In genomic region chr7:98572223-98572868, GRCm38 (mm10) we compare ENCODE assay signal across 9 mouse cellular contexts.
DNase-seq lines count a peak whose midpoint lies in the region; ATAC-seq and TF ChIP-seq lines count a peak whose summit lies in the region.
"Had no signal": no experiment of that assay in that cellular context is flagged by ENCODE, and none has a peak within 500 bp of the region (broad histone marks: within the 10 kb centered on the region; RNA-seq: fewer than 3 reads in every experiment).

No protein-coding gene starts in this region.

- H3K4me3 ChIP-seq in liver, embryonic 11.5 days (ENCODE audit: low read depth, low read length), result no peak overlapping the region
- no peak overlapping the region for H3K4me3 ChIP-seq in small intestine, adult 2 months (ENCODE audit: low read depth, low read length)
- no peak overlapping the region for H3K4me3 ChIP-seq in forebrain, embryonic 15.5 days
- H3K4me3 ChIP-seq: midbrain, embryonic 12.5 days had no signal

- H3K36me3 ChIP-seq in liver, embryonic 11.5 days (ENCODE audit: control insufficient read depth, insufficient read depth, low read length), result no peaks in the 10 kb centered on the region
- H3K36me3 ChIP-seq in small intestine, adult 2 months (ENCODE audit: control insufficient read depth, insufficient read depth, low read length), result no peaks in the 10 kb centered on the region
- no peaks in the 10 kb centered on the region for H3K36me3 ChIP-seq in forebrain, embryonic 15.5 days
- H3K36me3 ChIP-seq: midbrain, embryonic 12.5 days had no signal

- DNase-seq in ovary, adult 18-20 months (ENCODE audit: low spot score), result peak; percentile 68
- DNase-seq in ovary, postnatal 10 days (ENCODE audit: low spot score), result no peak
- peak; percentile 68 to 76 for DNase-seq in heart, postnatal 14 days
- DNase-seq in liver, embryonic 11.5 days (ENCODE audit: low spot score), result peak; percentile 41
- no peak for DNase-seq in spleen, postnatal 10 days (ENCODE audit: low spot score in 2 of 2)

- H3K27me3 ChIP-seq in liver, embryonic 11.5 days (replicated peaks; ENCODE audit: control insufficient read depth, insufficient read depth, low read length), result no peaks in the 10 kb centered on the region
- no peaks in the 10 kb centered on the region for H3K27me3 ChIP-seq in small intestine, adult 2 months (ENCODE audit: control insufficient read depth, insufficient read depth, low read length)
- H3K27me3 ChIP-seq in forebrain, embryonic 15.5 days, result no peaks in the 10 kb centered on the region
- H3K27me3 ChIP-seq: midbrain, embryonic 12.5 days had no signal

- H3K4me2 ChIP-seq in liver, embryonic 11.5 days, result no peak overlapping the region
- H3K4me2 ChIP-seq in forebrain, embryonic 15.5 days (replicated peaks), result no peak overlapping the region
- H3K4me2 ChIP-seq: midbrain, embryonic 12.5 days had no signal

- TF ChIP-seq CTCF in small intestine, adult 2 months (IDR thresholded peaks at IDR 0.05; ENCODE audit: extremely low read depth, insufficient read length, insufficient replicate concordance, low read depth, low read length), result no peak

- no peak overlapping the region for H3K27ac ChIP-seq in liver, embryonic 11.5 days (ENCODE audit: low read depth, low read length)
- H3K27ac ChIP-seq in small intestine, adult 2 months (ENCODE audit: insufficient read depth, low read depth, low read length), result peak overlapping the region; percentile 83
- no peak overlapping the region for H3K27ac ChIP-seq in forebrain, embryonic 15.5 days (replicated peaks)
- H3K27ac ChIP-seq: midbrain, embryonic 12.5 days had no signal

- intact Hi-C loops in heart, postnatal 14 days (cut with DNase I), result no loop called here

- TF ChIP-seq POLR2A in small intestine, adult 2 months (IDR thresholded peaks at IDR 0.05; ENCODE audit: low read depth, low read length), result no peak

- no peaks in the 10 kb centered on the region for H3K9me3 ChIP-seq in liver, embryonic 11.5 days (ENCODE audit: control insufficient read depth, low read length)
- H3K9me3 ChIP-seq in forebrain, embryonic 15.5 days, result no peaks in the 10 kb centered on the region
- H3K9me3 ChIP-seq: midbrain, embryonic 12.5 days had no signal

- no peak overlapping the region for H3K9ac ChIP-seq in liver, embryonic 11.5 days (ENCODE audit: low read depth, low read length)
- H3K9ac ChIP-seq in forebrain, embryonic 15.5 days (replicated peaks), result no peak overlapping the region
- H3K9ac ChIP-seq: midbrain, embryonic 12.5 days had no signal

- ATAC-seq in liver, embryonic 11.5 days (replicated peaks; ENCODE audit: low FRiP score), result peak; percentile 18
- no peak for ATAC-seq in forebrain, embryonic 15.5 days (replicated peaks)
- ATAC-seq in megakaryocyte, adult 5-6 weeks (ENCODE audit: poor library complexity, severe bottlenecking), result no peak

- 32% methylated on average over 10 of the region's 10 CpGs for WGBS in liver, embryonic 11.5 days
- WGBS in small intestine, adult 2 months, result 63% methylated on average over 10 of the region's 10 CpGs
- WGBS in forebrain, embryonic 15.5 days, result 48% methylated on average over 10 of the region's 10 CpGs

- H3K4me1 ChIP-seq in liver, embryonic 11.5 days (replicated peaks; ENCODE audit: control insufficient read depth, insufficient read depth, low read length), result peaks cover 9% of the 10 kb centered on the region
- peaks cover 15% of the 10 kb centered on the region for H3K4me1 ChIP-seq in small intestine, adult 2 months (ENCODE audit: control insufficient read depth, insufficient read depth, insufficient read length, low read length)
- 0 out of 2 replicates have a peak, but pooled peaks cover 2% of the 10 kb centered on the region for H3K4me1 ChIP-seq in forebrain, embryonic 15.5 days

Comparison
In these comparisons a context has a peak if more than half of its experiments do, and no peak if none do; other contexts are left out.
1. DNase-seq: peak in ovary, adult 18-20 months (single experiment), heart, postnatal 14 days (2 of 2) and liver, embryonic 11.5 days (single experiment); none in ovary, postnatal 10 days (single experiment) and spleen, postnatal 10 days (0 of 2).